Mouse (Mus musculus) embryonic facial prominence, embryonic 12.5 days (tissue): ENCODE results near the gene Foxn3. TPM values are rescaled to one million over a fixed set of nuclear protein-coding genes. Genes with fewer than 3 reads are reported as not detected.

Source experiments
- ATAC-seq: fragments of 200-750 bp; cut with Nextera tagmentation; 2 replicates; pipeline ENCODE4 v1.8.0; 2017; ENCODE audit not compliant: insufficient number of reproducible peaks, insufficient read depth, low FRiP score, low TSS enrichment
- H3K27ac ChIP-seq: fragments of 300-500 bp; sonication (generic); 2 replicates; pipeline ENCODE4 v1.5.1; 2016; ENCODE audit warnings: mild to moderate bottlenecking
- H3K27me3 ChIP-seq: fragments of 300-500 bp; sonication (generic); 2 replicates; pipeline ENCODE4 v1.6.1; 2016; ENCODE audit warnings: mild to moderate bottlenecking, moderate library complexity
- H3K36me3 ChIP-seq: fragments of 300-500 bp; sonication (generic); 2 replicates; pipeline ENCODE4 v1.6.1; 2016; ENCODE audit warnings: mild to moderate bottlenecking
- H3K4me1 ChIP-seq: fragments of 300-500 bp; sonication (generic); 2 replicates; pipeline ENCODE4 v1.6.1; 2016
- H3K4me2 ChIP-seq: fragments of 300-500 bp; sonication (generic); replicated peaks from 2 replicates; pipeline ENCODE4 v1.6.1; 2016; ENCODE audit warnings: mild to moderate bottlenecking, moderate library complexity
- H3K4me3 ChIP-seq: fragments of 300-500 bp; sonication (generic); 2 replicates; pipeline ENCODE4 v1.5.1; 2016; ENCODE audit warnings: mild to moderate bottlenecking
- H3K9ac ChIP-seq: fragments of 300-500 bp; sonication (generic); 2 replicates; pipeline ENCODE4 v1.6.1; 2016; ENCODE audit warnings: mild to moderate bottlenecking, moderate library complexity
- H3K9me3 ChIP-seq: fragments of 300-500 bp; sonication (generic); 2 replicates; pipeline ENCODE4 v1.6.1; 2016; ENCODE audit warnings: mild to moderate bottlenecking, moderate library complexity
- WGBS: fragments of 180-500 bp; shearing (Covaris S2); methylation state at CpG from one replicate; pipeline ENCODE4 v1.1.7; 2016; 5-methylcytosine and 5-hydroxymethylcytosine counted together
- polyA plus RNA-seq: library from polyadenylated mRNA; unstranded; fragments of >200 nt; fragmentation: Nextera tagmentation; extraction: Ambion mirVana; gene quantifications from 2 replicates; pipeline ENCODE4 v1.2.1, GENCODE M21; 2016

The Foxn3 gene
- polyA plus RNA-seq, 1 experiment from 2014 or later = 101 TPM

- Histone ChIP-seq H3K4me3 (no peak overlapping the region), H3K27me3 (no peaks in the 10 kb centered on the region), H3K36me3 (peaks cover 17% of the 10 kb centered on the region; the same call in 1 of the 2 replicates), H3K9me3 (no peaks in the 10 kb centered on the region), H3K4me1 (peaks cover 11% of the 10 kb centered on the region; the same call in 1 of the 2 replicates), H3K27ac (no peak overlapping the region), H3K4me2 (no peak overlapping the region), H3K9ac (no peak overlapping the region)
- 79% methylated on average over 5 of the region's 5 CpGs for WGBS
- ATAC-seq = no peak
Observed at GRCm38 (mm10) chr12:99314817-99315216, 248.6 kb downstream of the Foxn3 start.

- 0 out of 2 replicates have a peak, but pooled peaks cover 5% of the 10 kb centered on the region for H3K36me3 ChIP-seq
- no peaks in the 10 kb centered on the region for H3K9me3 ChIP-seq
- no peak for ATAC-seq
- 55% methylated on average over 3 of the region's 3 CpGs for WGBS
- peaks cover 42% of the 10 kb centered on the region for H3K4me1 ChIP-seq
- no peak overlapping the region for H3K9ac ChIP-seq
- H3K4me2 ChIP-seq = no peak overlapping the region
- H3K27me3 ChIP-seq = no peaks in the 10 kb centered on the region
- no peak overlapping the region for H3K27ac ChIP-seq
- no peak overlapping the region for H3K4me3 ChIP-seq
Observed at GRCm38 (mm10) chr12:99311303-99311702, 252.1 kb downstream of the Foxn3 start.

- WGBS = 81% methylated on average over 5 of the region's 5 CpGs
- H3K4me3 ChIP-seq = no peak overlapping the region
- peaks cover 56% of the 10 kb centered on the region for H3K4me1 ChIP-seq
- no peak overlapping the region for H3K9ac ChIP-seq
- no peaks in the 10 kb centered on the region for H3K9me3 ChIP-seq
- no peak overlapping the region for H3K4me2 ChIP-seq
- H3K36me3 ChIP-seq = no peaks in the 10 kb centered on the region
- ATAC-seq = no peak
- H3K27ac ChIP-seq = no peak overlapping the region
- H3K27me3 ChIP-seq = no peaks in the 10 kb centered on the region
Observed at GRCm38 (mm10) chr12:99309937-99310336, 253.4 kb downstream of the Foxn3 start.

- 14% methylated on average over 11 of the region's 11 CpGs for WGBS
- H3K9me3 ChIP-seq = no peaks in the 10 kb centered on the region
- H3K4me3 ChIP-seq = no peak overlapping the region
- H3K36me3 ChIP-seq = no peaks in the 10 kb centered on the region
- H3K27me3 ChIP-seq = no peaks in the 10 kb centered on the region
- H3K4me2 ChIP-seq = peak overlapping the region; percentile 9; the same call in 1 of the 2 replicates
- ATAC-seq = peak; percentile 76
- peak overlapping the region; percentile 72 for H3K27ac ChIP-seq
- peaks cover 69% of the 10 kb centered on the region for H3K4me1 ChIP-seq
- no peak overlapping the region for H3K9ac ChIP-seq
Observed at GRCm38 (mm10) chr12:99308541-99309089, 254.8 kb downstream of the Foxn3 start.

- Histone ChIP-seq H3K27me3 (no peaks in the 10 kb centered on the region), H3K4me3 (no peak overlapping the region), H3K4me2 (no peak overlapping the region), H3K9me3 (no peaks in the 10 kb centered on the region), H3K4me1 (peaks cover 73% of the 10 kb centered on the region), H3K36me3 (0 out of 2 replicates have a peak, but pooled peaks cover 3% of the 10 kb centered on the region), H3K9ac (no peak overlapping the region), H3K27ac (peak overlapping the region; percentile 48; the same call in 1 of the 2 replicates)
- ATAC-seq = no peak
- 49% methylated on average over 6 of the region's 6 CpGs for WGBS
Observed at GRCm38 (mm10) chr12:99306536-99307204, 256.7 kb downstream of the Foxn3 start.

GRCm38 (mm10) chr12:99305784-99306535, 257.4 kb downstream of the Foxn3 start:
- Histone ChIP-seq H3K4me3 (no peak overlapping the region), H3K9me3 (no peaks in the 10 kb centered on the region), H3K27me3 (no peaks in the 10 kb centered on the region), H3K9ac (no peak overlapping the region), H3K4me1 (peaks cover 69% of the 10 kb centered on the region), H3K4me2 (no peak overlapping the region), H3K27ac (peak overlapping the region; percentile 48; the same call in 1 of the 2 replicates), H3K36me3 (0 out of 2 replicates have a peak, but pooled peaks cover 3% of the 10 kb centered on the region)
- 44% methylated on average over 14 of the region's 14 CpGs for whole genome bisulfite sequencing
- ATAC-seq = no peak

- no peak for ATAC-seq
- Histone ChIP-seq H3K27me3 (no peaks in the 10 kb centered on the region), H3K36me3 (0 out of 2 replicates have a peak, but pooled peaks cover 3% of the 10 kb centered on the region), H3K9me3 (no peaks in the 10 kb centered on the region), H3K4me1 (peaks cover 62% of the 10 kb centered on the region), H3K9ac (no peak overlapping the region), H3K4me3 (no peak overlapping the region), H3K27ac (peak overlapping the region; percentile 4; the same call in 1 of the 2 replicates), H3K4me2 (no peak overlapping the region)
- WGBS = 62% methylated on average over 2 of the region's 2 CpGs
Observed at GRCm38 (mm10) chr12:99305324-99305723, 258.1 kb downstream of the Foxn3 start.

- Histone ChIP-seq H3K4me3 (no peak overlapping the region), H3K9ac (no peak overlapping the region), H3K9me3 (no peaks in the 10 kb centered on the region), H3K36me3 (0 out of 2 replicates have a peak, but pooled peaks cover 3% of the 10 kb centered on the region), H3K4me1 (peaks cover 58% of the 10 kb centered on the region), H3K27ac (peak overlapping the region; percentile 73), H3K27me3 (no peaks in the 10 kb centered on the region), H3K4me2 (no peak overlapping the region)
- no peak for ATAC-seq
- 30% methylated on average over 5 of the region's 5 CpGs for WGBS
Observed at GRCm38 (mm10) chr12:99304056-99304455, 259.3 kb downstream of the Foxn3 start.

GRCm38 (mm10) chr12:99303581-99303980, 259.8 kb downstream of the Foxn3 start:
- no peak overlapping the region for H3K4me2 ChIP-seq
- H3K9me3 ChIP-seq = no peaks in the 10 kb centered on the region
- H3K27me3 ChIP-seq = no peaks in the 10 kb centered on the region
- H3K4me3 ChIP-seq = no peak overlapping the region
- peaks cover 58% of the 10 kb centered on the region for H3K4me1 ChIP-seq
- WGBS = 41% methylated on average over 6 of the region's 6 CpGs
- H3K9ac ChIP-seq = no peak overlapping the region
- peak overlapping the region; percentile 73 for H3K27ac ChIP-seq
- 0 out of 2 replicates have a peak, but pooled peaks cover 3% of the 10 kb centered on the region for H3K36me3 ChIP-seq
- ATAC-seq = no peak

- Histone ChIP-seq H3K9ac (no peak overlapping the region), H3K9me3 (no peaks in the 10 kb centered on the region), H3K4me3 (no peak overlapping the region), H3K27ac (no peak overlapping the region), H3K4me1 (peaks cover 46% of the 10 kb centered on the region), H3K27me3 (no peaks in the 10 kb centered on the region), H3K36me3 (0 out of 2 replicates have a peak, but pooled peaks cover 3% of the 10 kb centered on the region), H3K4me2 (no peak overlapping the region)
- 36% methylated on average over 4 of the region's 4 CpGs for WGBS
- no peak for ATAC-seq
Observed at GRCm38 (mm10) chr12:99299900-99300299, 263.5 kb downstream of the Foxn3 start.

GRCm38 (mm10) chr12:99298851-99299600, 264.4 kb downstream of the Foxn3 start:
- Histone ChIP-seq H3K4me2 (no peak overlapping the region), H3K36me3 (0 out of 2 replicates have a peak, but pooled peaks cover 3% of the 10 kb centered on the region), H3K4me3 (no peak overlapping the region), H3K9me3 (no peaks in the 10 kb centered on the region), H3K4me1 (peaks cover 39% of the 10 kb centered on the region), H3K27me3 (no peaks in the 10 kb centered on the region), H3K9ac (no peak overlapping the region), H3K27ac (no peak overlapping the region)
- WGBS = 36% methylated on average over 12 of the region's 12 CpGs
- no peak for ATAC-seq
